In the genomic region with DNA sequence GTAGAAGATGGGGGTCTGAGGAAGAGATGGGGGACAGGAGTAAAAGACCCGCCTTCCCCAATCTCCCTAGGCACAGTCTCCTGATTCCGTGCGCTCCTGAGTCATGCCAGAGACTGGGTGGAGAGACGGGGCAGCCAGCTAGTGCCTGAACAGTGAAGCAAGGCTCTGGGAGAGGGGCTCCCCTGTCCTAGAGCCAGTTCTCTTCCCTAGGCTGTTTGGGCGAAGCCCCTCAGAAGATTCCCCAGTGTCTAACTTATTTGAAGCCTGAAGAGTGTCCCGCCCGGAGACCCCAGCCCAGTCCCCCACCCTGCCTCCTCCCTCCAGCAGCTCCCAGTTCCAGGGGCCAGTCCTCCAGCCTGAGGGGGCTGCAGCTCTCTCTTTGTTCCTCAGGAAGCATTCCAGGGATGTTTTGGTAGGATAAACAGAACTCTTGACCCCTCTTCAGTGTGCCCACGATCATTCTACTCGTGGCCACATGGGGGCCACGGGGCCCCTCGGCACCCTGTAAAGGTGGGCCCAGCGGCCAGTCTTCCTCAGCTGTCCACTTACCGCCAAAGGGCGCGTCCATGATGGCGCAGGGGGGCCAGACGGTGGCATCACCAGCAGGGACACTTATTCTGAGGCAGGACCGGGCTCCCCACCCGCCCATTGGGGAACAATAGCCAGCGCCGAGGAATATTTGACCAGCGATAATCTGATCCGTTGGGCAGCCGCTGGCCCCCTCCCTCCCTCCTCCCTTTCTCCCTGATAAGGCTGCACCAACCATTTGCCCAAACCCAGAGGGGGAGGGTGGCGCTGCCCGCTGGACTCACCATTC, we compare ENCODE assay signal across 9 mouse cellular contexts. TPM values are rescaled to one million over a fixed set of nuclear protein-coding genes. Genes with fewer than 3 reads are reported as not detected.
DNase-seq lines count a peak whose midpoint lies in the region; ATAC-seq and TF ChIP-seq lines count a peak whose summit lies in the region.
"Had no signal": no experiment of that assay in that cellular context is flagged by ENCODE, and none has a peak within 500 bp of the region (broad histone marks: within the 10 kb centered on the region; RNA-seq: fewer than 3 reads in every experiment).

No protein-coding gene starts in this region.

- DNase-seq in heart, postnatal 0 days (ENCODE audit: low spot score): no peak
- no peak for DNase-seq in heart, adult 11 months
- DNase-seq in embryo, embryonic 10.5 days (ENCODE audit: low spot score): peak; percentile 65
- no peak for DNase-seq in hindbrain, embryonic 14.5 days (ENCODE audit: low spot score)
- no peak for DNase-seq in midbrain, embryonic 14.5 days
- DNase-seq in left cerebral cortex, postnatal 36 days (ENCODE audit: low spot score in 2 of 2): no peak
- DNase-seq in ovary, postnatal 10 days (ENCODE audit: low spot score): no peak

- peaks cover 6% of the 10 kb centered on the region; the same call in 1 of the 2 replicates for H3K4me1 ChIP-seq in heart, postnatal 0 days (ENCODE audit: control insufficient read depth, insufficient read depth)
- no peaks in the 10 kb centered on the region; the same call in 1 of the 2 replicates for H3K4me1 ChIP-seq in hindbrain, embryonic 14.5 days (replicated peaks; ENCODE audit: control insufficient read depth, insufficient read depth, low read length)
- H3K4me1 ChIP-seq in midbrain, embryonic 14.5 days (ENCODE audit: control insufficient read depth, insufficient read depth, low read length): 0 out of 2 replicates have a peak, but pooled peaks cover 4% of the 10 kb centered on the region

- peak overlapping the region; percentile 24 for H3K4me2 ChIP-seq in heart, postnatal 0 days (ENCODE audit: low read depth, low read length)
- peak overlapping the region; percentile 12 for H3K4me2 ChIP-seq in hindbrain, embryonic 14.5 days (replicated peaks)
- H3K4me2 ChIP-seq in midbrain, embryonic 14.5 days (ENCODE audit: low read length): peak overlapping the region; percentile 29

- H3K4me3 ChIP-seq in heart, postnatal 0 days (ENCODE audit: low read depth, low read length): no peak overlapping the region
- no peak overlapping the region for H3K4me3 ChIP-seq in hindbrain, embryonic 14.5 days (replicated peaks; ENCODE audit: low read length)
- H3K4me3 ChIP-seq in midbrain, embryonic 14.5 days (replicated peaks; ENCODE audit: low read depth, low read length): no peak overlapping the region

- H3K9ac ChIP-seq in heart, postnatal 0 days (replicated peaks; ENCODE audit: low read depth, low read length): no peak overlapping the region
- no peak overlapping the region for H3K9ac ChIP-seq in hindbrain, embryonic 14.5 days
- no peak overlapping the region for H3K9ac ChIP-seq in midbrain, embryonic 14.5 days (replicated peaks; ENCODE audit: low read length)

- no peak for ATAC-seq in heart, postnatal 0 days (ENCODE audit: insufficient read depth, low read depth)
- ATAC-seq in hindbrain, embryonic 14.5 days (ENCODE audit: low FRiP score): no peak
- no peak for ATAC-seq in midbrain, embryonic 14.5 days (ENCODE audit: low FRiP score, low TSS enrichment)
- ATAC-seq in megakaryocyte-erythroid progenitor cell, adult 5-6 weeks (replicated peaks; ENCODE audit: low FRiP score, low TSS enrichment, poor library complexity, severe bottlenecking): no peak

- intact Hi-C loops in left cerebral cortex, postnatal 36 days (cut with DNase I): no loop called here

- H3K27ac ChIP-seq in heart, postnatal 0 days (ENCODE audit: low read depth): no peak overlapping the region
- H3K27ac ChIP-seq in hindbrain, embryonic 14.5 days: no peak overlapping the region
- H3K27ac ChIP-seq in midbrain, embryonic 14.5 days (replicated peaks; ENCODE audit: low read depth, low read length): no peak overlapping the region

- TF ChIP-seq CTCF in heart, postnatal 0 days (IDR thresholded peaks at IDR 0.05; ENCODE audit: low read depth): no peak

- H3K9me3 ChIP-seq in heart, postnatal 0 days (replicated peaks; ENCODE audit: control insufficient read depth, low read length): no peaks in the 10 kb centered on the region
- no peaks in the 10 kb centered on the region for H3K9me3 ChIP-seq in hindbrain, embryonic 14.5 days (ENCODE audit: control insufficient read depth, low read length)
- H3K9me3 ChIP-seq in midbrain, embryonic 14.5 days (ENCODE audit: control insufficient read depth, low read length): no peaks in the 10 kb centered on the region

- 16% methylated on average over 25 of the region's 26 CpGs for WGBS in heart, postnatal 0 days
- 34% methylated on average over 26 of the region's 26 CpGs for WGBS in hindbrain, embryonic 14.5 days
- 30% methylated on average over 26 of the region's 26 CpGs for WGBS in midbrain, embryonic 14.5 days

- no peaks in the 10 kb centered on the region for H3K27me3 ChIP-seq in heart, postnatal 0 days (ENCODE audit: control insufficient read depth, insufficient read depth, low read length)
- H3K27me3 ChIP-seq in hindbrain, embryonic 14.5 days (ENCODE audit: control insufficient read depth, insufficient read depth, low read length): no peaks in the 10 kb centered on the region
- H3K27me3 ChIP-seq in midbrain, embryonic 14.5 days (ENCODE audit: control insufficient read depth, insufficient read depth, low read length): no peaks in the 10 kb centered on the region

- no peaks in the 10 kb centered on the region for H3K36me3 ChIP-seq in heart, postnatal 0 days (replicated peaks; ENCODE audit: control insufficient read depth, insufficient read depth, low read length)
- H3K36me3 ChIP-seq in hindbrain, embryonic 14.5 days (replicated peaks; ENCODE audit: control insufficient read depth, insufficient read depth): no peaks in the 10 kb centered on the region
- no peaks in the 10 kb centered on the region for H3K36me3 ChIP-seq in midbrain, embryonic 14.5 days (ENCODE audit: control insufficient read depth, insufficient read depth, low read length)

- TF ChIP-seq EP300 in heart, postnatal 0 days (IDR thresholded peaks at IDR 0.05; ENCODE audit: low read depth): no peak

RNA-seq across cellular contexts. Expression of a gene that starts 15.7 kb away (rescaled TPM):
- 4.9 and 5.3 TPM in 2 replicates for total RNA-seq in heart, postnatal 0 days (2014; rRNA removed; ENCODE audit: low replicate concordance)
- 1.3 and 1.6 TPM in 2 replicates for polyA plus RNA-seq in heart, postnatal 0 days (2015; fragmentation: Nextera tagmentation; extraction: Ambion mirVana)
- 1.1 and 1.3 TPM in 2 replicates for polyA plus RNA-seq in hindbrain, embryonic 14.5 days (2014; fragmentation: Nextera tagmentation; extraction: Ambion mirVana)
- polyA plus RNA-seq in midbrain, embryonic 14.5 days (2014; fragmentation: Nextera tagmentation; extraction: Ambion mirVana): 0.49 and 0.75 TPM in 2 replicates
- 10 to 100 TPM; 17.1 to 18.9 TPM for total RNA-seq in left cerebral cortex, postnatal 36 days (2021)
- total RNA-seq in megakaryocyte-erythroid progenitor cell, adult 5-6 weeks (2014; fragmentation: Nextera tagmentation): not detected in 2 replicates
- not detected in 2 replicates for total RNA-seq in megakaryocyte-erythroid progenitor cell, adult 5-6 weeks (2017)
- total RNA-seq: gastrocnemius, adult 18-20 months had no signal

RNA-seq across cellular contexts. Expression of a gene that starts 20.9 kb away (rescaled TPM):
- total RNA-seq in heart, postnatal 0 days (2014; rRNA removed; ENCODE audit: low replicate concordance): 32.9 and 34.9 TPM in 2 replicates
- 19.1 and 20.2 TPM in 2 replicates for polyA plus RNA-seq in heart, postnatal 0 days (2015; fragmentation: Nextera tagmentation; extraction: Ambion mirVana)
- 24.2 and 24.8 TPM in 2 replicates for polyA plus RNA-seq in hindbrain, embryonic 14.5 days (2014; fragmentation: Nextera tagmentation; extraction: Ambion mirVana)
- polyA plus RNA-seq in midbrain, embryonic 14.5 days (2014; fragmentation: Nextera tagmentation; extraction: Ambion mirVana): 24.8 and 31.0 TPM in 2 replicates
- 10 to 100 TPM in 1 of 2 experiments, 1 to 10 TPM in 1; 10.0 to 13.9 TPM for total RNA-seq in left cerebral cortex, postnatal 36 days (2021)
- 112 and 116 TPM in 2 replicates for total RNA-seq in megakaryocyte-erythroid progenitor cell, adult 5-6 weeks (2014; fragmentation: Nextera tagmentation)
- total RNA-seq in megakaryocyte-erythroid progenitor cell, adult 5-6 weeks (2017): 136 and 160 TPM in 2 replicates

RNA-seq across cellular contexts. Expression of a gene that starts 21.0 kb away (rescaled TPM):
- total RNA-seq in heart, postnatal 0 days (2014; rRNA removed; ENCODE audit: low replicate concordance): 188 and 194 TPM in 2 replicates
- polyA plus RNA-seq in heart, postnatal 0 days (2015; fragmentation: Nextera tagmentation; extraction: Ambion mirVana): 367 and 368 TPM in 2 replicates
- polyA plus RNA-seq in hindbrain, embryonic 14.5 days (2014; fragmentation: Nextera tagmentation; extraction: Ambion mirVana): 324 and 357 TPM in 2 replicates
- polyA plus RNA-seq in midbrain, embryonic 14.5 days (2014; fragmentation: Nextera tagmentation; extraction: Ambion mirVana): 363 and 446 TPM in 2 replicates
- 10 to 100 TPM; 65.4 to 66.1 TPM for total RNA-seq in left cerebral cortex, postnatal 36 days (2021)
- total RNA-seq in megakaryocyte-erythroid progenitor cell, adult 5-6 weeks (2014; fragmentation: Nextera tagmentation): 222 and 247 TPM in 2 replicates
- 196 and 256 TPM in 2 replicates for total RNA-seq in megakaryocyte-erythroid progenitor cell, adult 5-6 weeks (2017)

RNA-seq across cellular contexts. Expression of a gene that starts 42.2 kb away (rescaled TPM):
- 60.1 and 62.4 TPM in 2 replicates for total RNA-seq in heart, postnatal 0 days (2014; rRNA removed; ENCODE audit: low replicate concordance)
- 21.5 and 22.1 TPM in 2 replicates for polyA plus RNA-seq in heart, postnatal 0 days (2015; fragmentation: Nextera tagmentation; extraction: Ambion mirVana)
- 148 and 156 TPM in 2 replicates for polyA plus RNA-seq in hindbrain, embryonic 14.5 days (2014; fragmentation: Nextera tagmentation; extraction: Ambion mirVana)
- 125 and 152 TPM in 2 replicates for polyA plus RNA-seq in midbrain, embryonic 14.5 days (2014; fragmentation: Nextera tagmentation; extraction: Ambion mirVana)
- total RNA-seq in left cerebral cortex, postnatal 36 days (2021): 100 to 1,000 TPM; 183 to 192 TPM
- total RNA-seq in megakaryocyte-erythroid progenitor cell, adult 5-6 weeks (2014; fragmentation: Nextera tagmentation): 50.6 and 51.2 TPM in 2 replicates
- 23.2 and 26.6 TPM in 2 replicates for total RNA-seq in megakaryocyte-erythroid progenitor cell, adult 5-6 weeks (2017)
